Mouse (Mus musculus) midbrain, embryonic 14.5 days (tissue): ENCODE data around the gene Eme2. TPM values are rescaled to one million over a fixed set of nuclear protein-coding genes. Genes with fewer than 3 reads are reported as not detected.

Experiments
- ATAC-seq: fragments of 200-750 bp; cut with Nextera tagmentation; 2 replicates; pipeline ENCODE4 v1.8.0; 2017; ENCODE audit warnings: moderate number of reproducible peaks, moderate library complexity; ENCODE audit not compliant: low FRiP score, low TSS enrichment
- DNase-seq: peaks from one replicate; pipeline ENCODE4 v3.0.0-alpha.2; 2015
- H3K27ac ChIP-seq: fragments of 300-500 bp; sonication (generic); replicated peaks from 2 replicates; pipeline ENCODE4 v1.5.1; 2014; ENCODE audit warnings: mild to moderate bottlenecking, low read depth, low read length, moderate library complexity
- H3K27me3 ChIP-seq: fragments of 300-500 bp; sonication (generic); 2 replicates; pipeline ENCODE4 v1.6.1; 2014; ENCODE audit warnings: low read length, control low read depth, mixed read lengths; ENCODE audit not compliant: control insufficient read depth, insufficient read depth
- H3K36me3 ChIP-seq: fragments of 300-500 bp; sonication (generic); 2 replicates; pipeline ENCODE4 v1.6.1; 2014; ENCODE audit warnings: low read length, control low read depth; ENCODE audit not compliant: control insufficient read depth, insufficient read depth
- H3K4me1 ChIP-seq: fragments of 300-500 bp; sonication (generic); 2 replicates; pipeline ENCODE4 v1.6.1; 2014; ENCODE audit warnings: mild to moderate bottlenecking, antibody characterized with exemption, low read length, control low read depth; ENCODE audit not compliant: control insufficient read depth, insufficient read depth
- H3K4me2 ChIP-seq: fragments of 300-500 bp; sonication (generic); 2 replicates; pipeline ENCODE4 v1.6.1; 2014; ENCODE audit warnings: mild to moderate bottlenecking, low read length, moderate library complexity
- H3K4me3 ChIP-seq: fragments of 300-500 bp; sonication (generic); replicated peaks from 2 replicates; pipeline ENCODE4 v1.5.1; 2014; ENCODE audit warnings: low read depth, low read length
- H3K9ac ChIP-seq: fragments of 300-500 bp; sonication (generic); replicated peaks from 2 replicates; pipeline ENCODE4 v1.6.1; 2014; ENCODE audit warnings: mild to moderate bottlenecking, low read length, moderate library complexity
- H3K9me3 ChIP-seq: fragments of 300-500 bp; sonication (generic); 2 replicates; pipeline ENCODE4 v1.6.1; 2016; ENCODE audit warnings: low read length, control low read depth, mixed read lengths; ENCODE audit not compliant: control insufficient read depth
- WGBS: fragments of 180-500 bp; shearing (Covaris S2); extraction: QIAGEN DNeasy Blood & Tissue Kit; methylation state at CpG from one replicate; pipeline ENCODE4 v1.1.7; 2014; 5-methylcytosine and 5-hydroxymethylcytosine counted together
- polyA plus RNA-seq: library from polyadenylated mRNA; unstranded; fragments of >200 nt; fragmentation: Nextera tagmentation; extraction: Ambion mirVana; gene quantifications from 2 replicates; pipeline ENCODE4 v1.2.1, GENCODE M21; 2014

The Eme2 gene
- polyA plus RNA-seq, 1 experiment from 2014 or later: 26.9 TPM

DNA sequence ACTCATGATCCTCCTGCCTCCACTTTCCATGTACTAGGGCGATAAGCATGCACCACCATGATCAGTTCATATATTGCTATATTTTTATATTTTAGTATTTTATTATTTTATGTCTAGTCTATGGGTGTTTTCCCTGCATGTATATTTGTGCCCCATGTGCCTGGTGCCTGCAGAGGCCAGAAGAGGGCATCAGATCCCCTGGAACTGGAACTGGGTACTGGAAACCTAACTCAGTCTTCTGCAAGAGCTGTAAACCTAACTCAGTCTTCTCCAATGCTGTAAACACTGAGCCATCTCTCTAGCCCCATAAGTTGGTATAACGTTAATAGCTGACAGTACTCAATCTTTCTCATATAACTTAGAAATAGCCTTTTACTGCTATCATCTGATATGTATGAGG is 52.3 kb downstream of the Eme2 start:
- WGBS: 58% methylated on average over 2 of the region's 2 CpGs
- ATAC-seq: no peak
- Histone ChIP-seq H3K9ac (no peak overlapping the region), H3K4me3 (no peak overlapping the region), H3K4me2 (no peak overlapping the region), H3K27ac (no peak overlapping the region), H3K36me3 (no peaks in the 10 kb centered on the region), H3K4me1 (no peaks in the 10 kb centered on the region), H3K27me3 (no peaks in the 10 kb centered on the region), H3K9me3 (no peaks in the 10 kb centered on the region)
- DNase-seq: no peak

DNA sequence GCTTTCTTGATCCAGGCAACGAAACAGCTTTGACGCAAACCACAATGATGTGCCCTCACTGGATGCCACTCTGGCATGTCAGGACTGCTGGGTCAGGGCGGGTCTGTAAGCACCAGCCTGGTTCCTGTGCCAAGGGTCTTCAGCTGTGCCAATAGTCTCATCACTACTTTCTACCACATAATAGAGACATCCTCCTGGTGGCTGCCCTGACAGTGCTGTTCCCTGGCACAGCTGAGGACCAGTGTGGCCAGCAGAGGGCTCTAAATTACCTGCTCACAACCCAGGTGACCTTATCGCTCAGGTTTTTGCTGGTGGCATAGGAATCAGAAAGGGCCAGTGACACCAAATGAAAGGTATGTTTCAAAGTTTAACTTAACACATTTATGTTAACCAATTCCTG is 53.8 kb downstream of the Eme2 start:
- WGBS: 56% methylated on average over 4 of the region's 4 CpGs
- Histone ChIP-seq H3K36me3 (no peaks in the 10 kb centered on the region), H3K9me3 (no peaks in the 10 kb centered on the region), H3K4me1 (no peaks in the 10 kb centered on the region), H3K27ac (no peak overlapping the region), H3K4me3 (no peak overlapping the region), H3K9ac (no peak overlapping the region), H3K27me3 (no peaks in the 10 kb centered on the region), H3K4me2 (no peak overlapping the region)
- peak; percentile 2 for DNase-seq
- no peak for ATAC-seq

DNA sequence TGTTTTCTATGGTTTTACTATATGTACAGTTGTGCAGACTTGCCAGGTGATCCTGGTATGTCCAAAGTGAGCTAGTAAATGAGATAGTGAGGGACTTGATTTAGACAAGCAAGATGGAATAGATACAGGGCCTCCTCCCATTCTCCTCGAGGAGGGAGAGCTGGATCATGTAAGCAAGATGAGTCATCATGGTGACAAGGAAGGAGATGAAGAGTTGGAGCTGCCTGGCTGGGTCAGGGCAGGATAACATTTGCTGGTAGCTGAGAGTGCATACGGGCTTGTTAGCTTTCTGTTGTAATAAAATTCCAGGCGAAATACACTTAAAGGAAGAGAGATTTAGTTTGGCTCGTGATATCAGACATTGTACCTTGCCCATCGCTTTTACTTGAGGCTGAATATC is 54.5 kb downstream of the Eme2 start:
- no peaks in the 10 kb centered on the region for H3K4me1 ChIP-seq
- 69% methylated on average over 5 of the region's 5 CpGs for WGBS
- no peak overlapping the region for H3K4me2 ChIP-seq
- no peak overlapping the region for H3K27ac ChIP-seq
- no peaks in the 10 kb centered on the region for H3K9me3 ChIP-seq
- ATAC-seq (no peak), DNase-seq (no peak)
- no peaks in the 10 kb centered on the region for H3K27me3 ChIP-seq
- no peak overlapping the region for H3K4me3 ChIP-seq
- no peak overlapping the region for H3K9ac ChIP-seq
- no peaks in the 10 kb centered on the region for H3K36me3 ChIP-seq

DNA sequence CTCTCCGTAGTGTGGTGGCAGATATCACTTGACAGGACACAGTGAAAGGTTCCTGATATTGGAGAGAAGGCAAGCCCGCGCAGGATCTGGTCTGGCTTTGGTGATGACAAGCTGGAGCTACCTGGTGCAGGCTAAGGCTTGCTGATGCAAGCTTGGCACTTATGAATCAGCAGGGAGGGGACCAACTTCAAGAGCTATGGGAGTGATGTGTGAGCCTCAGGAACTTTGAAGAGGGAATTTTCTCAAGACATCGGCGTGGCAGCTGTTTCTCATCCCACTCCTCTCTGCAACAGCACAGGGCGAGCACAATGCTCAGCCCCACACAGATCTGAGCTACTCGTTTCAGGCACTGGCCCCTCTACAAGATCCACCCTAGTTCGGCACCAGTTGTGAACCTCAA is 55.0 kb downstream of the Eme2 start, which contains the start of gene Hagh:
TSS of gene Hagh (plus strand) at position 302 of the 400 bp plus-strand sequence.
- Histone ChIP-seq H3K9me3 (no peaks in the 10 kb centered on the region), H3K27me3 (no peaks in the 10 kb centered on the region), H3K9ac (no peak within 1 kb of the TSS), H3K4me3 (no peak within 1 kb of the TSS), H3K4me2 (no peak within 1 kb of the TSS), H3K36me3 (no peaks in the 10 kb centered on the region), H3K27ac (no peak within 1 kb of the TSS), H3K4me1 (no peaks in the 10 kb centered on the region)
- ATAC-seq: no peak
- no peak for DNase-seq
- 70% methylated on average over 8 of the region's 8 CpGs for WGBS

Other genes starting within 250 kb of the Eme2 start
- 36.7 and 39.2 TPM in 2 replicates for gene Slc9a3r2, start 244.8 kb downstream of the Eme2 start, polyA plus RNA-seq
- not detected in 2 replicates for gene Npw, start 236.6 kb downstream of the Eme2 start, polyA plus RNA-seq
- 22.8 and 24.5 TPM in 2 replicates for gene Zfp598, start 225.4 kb downstream of the Eme2 start, polyA plus RNA-seq
- 147 and 169 TPM in 2 replicates for gene Syngr3, start 205.1 kb downstream of the Eme2 start, polyA plus RNA-seq
- gene Gfer, start 198.9 kb downstream of the Eme2 start, polyA plus RNA-seq: 35.9 and 38.3 TPM in 2 replicates
- gene Noxo1, start 198.9 kb downstream of the Eme2 start, polyA plus RNA-seq: 1.8 and 1.9 TPM in 2 replicates
- gene Tbl3, start 187.4 kb downstream of the Eme2 start, polyA plus RNA-seq: 68.0 and 73.0 TPM in 2 replicates
- gene Rnf151, start 177.0 kb downstream of the Eme2 start, polyA plus RNA-seq: 0.32 TPM in 1 of 2 replicates, not detected in the other
- gene Rps2, start 177.0 kb downstream of the Eme2 start, polyA plus RNA-seq: 814 and 824 TPM in 2 replicates
- 282 and 319 TPM in 2 replicates for gene Ndufb10, start 170.6 kb downstream of the Eme2 start, polyA plus RNA-seq
- not detected in 2 replicates for gene Rpl3l, start 167.3 kb downstream of the Eme2 start, polyA plus RNA-seq
- gene Msrb1, start 158.4 kb downstream of the Eme2 start, polyA plus RNA-seq: 19.7 and 20.1 TPM in 2 replicates
- not detected in 2 replicates for gene Hs3st6, start 142.1 kb downstream of the Eme2 start, polyA plus RNA-seq
- gene Meiob, start 90.8 kb downstream of the Eme2 start, polyA plus RNA-seq: not detected in 2 replicates
- gene Hagh, start 54.9 kb downstream of the Eme2 start, polyA plus RNA-seq: 55.4 and 71.0 TPM in 2 replicates
- gene Fahd1, start 44.7 kb downstream of the Eme2 start, polyA plus RNA-seq: 18.0 and 18.9 TPM in 2 replicates
- gene Igfals, start 29.1 kb downstream of the Eme2 start, polyA plus RNA-seq: 0.18 TPM in 1 of 2 replicates, not detected in the other
- gene Nubp2, start 8.7 kb downstream of the Eme2 start, polyA plus RNA-seq: 70.4 and 73.3 TPM in 2 replicates
- gene Spsb3, start 8.4 kb downstream of the Eme2 start, polyA plus RNA-seq: 77.3 and 93.2 TPM in 2 replicates
- 74.7 and 86.7 TPM in 2 replicates for gene Mrps34, start within 50 bp of the Eme2 start, polyA plus RNA-seq
- 77.4 and 112 TPM in 2 replicates for gene Nme3, start 1.4 kb upstream of the Eme2 start, polyA plus RNA-seq
- 83.3 and 86.1 TPM in 2 replicates for gene Mapk8ip3, start 41.9 kb upstream of the Eme2 start, polyA plus RNA-seq
- gene Jpt2, start 65.6 kb upstream of the Eme2 start, polyA plus RNA-seq: 66.9 and 71.0 TPM in 2 replicates
- 6.7 and 9.2 TPM in 2 replicates for gene Cramp1l, start 120.7 kb upstream of the Eme2 start, polyA plus RNA-seq
- gene Ift140, start 121.0 kb upstream of the Eme2 start, polyA plus RNA-seq: 16.6 and 17.3 TPM in 2 replicates
- 6.5 and 10.8 TPM in 2 replicates for gene Tmem204, start 188.5 kb upstream of the Eme2 start, polyA plus RNA-seq
- gene Telo2, start 220.9 kb upstream of the Eme2 start, polyA plus RNA-seq: 34.1 and 34.4 TPM in 2 replicates
- gene Ptx4, start 225.7 kb upstream of the Eme2 start, polyA plus RNA-seq: not detected in 2 replicates
- gene Clcn7, start 238.3 kb upstream of the Eme2 start, polyA plus RNA-seq: 26.3 and 29.9 TPM in 2 replicates